Mouse (Mus musculus): ENCODE results near the gene Clic1.
"Not testable (repeated sequence)": the region's sequence is repeated elsewhere in the genome, so short reads cannot be mapped to it uniquely, and the experiment has no call there.

Gene Clic1

GRCm38 (mm10) chr17:35021163-35021808 lies 28.5 kb upstream of the Clic1 start:
- peak; percentile 99 for DNase-seq

DNA sequence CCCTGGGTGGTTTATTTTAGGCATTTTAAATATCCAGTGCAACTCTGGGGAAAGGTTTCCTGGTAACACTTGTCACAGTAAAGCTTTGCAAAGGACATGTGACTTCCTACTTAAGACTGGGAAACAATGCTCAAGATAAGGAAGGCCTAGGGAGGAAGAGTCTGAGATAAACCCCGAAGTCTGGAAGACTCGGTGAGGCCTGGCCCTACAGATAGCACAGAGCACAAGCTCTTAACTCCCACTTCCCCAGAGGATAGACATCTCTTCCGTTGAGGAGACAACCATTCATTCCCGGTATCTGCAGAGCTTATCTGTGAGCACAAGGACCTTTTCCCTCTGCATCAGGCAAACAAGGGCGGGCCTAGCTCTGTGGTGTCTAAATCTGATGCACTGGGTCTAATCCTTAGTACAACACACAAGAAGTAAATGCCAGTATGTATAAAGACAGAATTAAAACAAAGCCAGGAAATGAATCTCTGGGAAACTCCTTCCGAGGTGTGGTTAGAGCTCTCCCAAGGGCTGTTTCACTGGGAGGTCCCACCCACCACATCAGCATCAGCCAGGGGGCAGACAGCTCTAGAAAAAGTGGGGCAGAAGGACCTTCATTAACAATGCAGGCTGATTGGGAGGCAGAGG lies 27.8 kb upstream of the Clic1 start:
- peak; percentile 97 for DNase-seq

GRCm38 (mm10) chr17:35022541-35023060 lies 27.2 kb upstream of the Clic1 start:
- peak; percentile 91 for DNase-seq

GRCm38 (mm10) chr17:35023221-35023620 lies 26.5 kb upstream of the Clic1 start:
- DNase-seq, result peak; percentile 92

- peak; percentile 95 for DNase-seq
Measured at GRCm38 (mm10) chr17:35023756-35024155, 26.0 kb upstream of the Clic1 start.

DNA sequence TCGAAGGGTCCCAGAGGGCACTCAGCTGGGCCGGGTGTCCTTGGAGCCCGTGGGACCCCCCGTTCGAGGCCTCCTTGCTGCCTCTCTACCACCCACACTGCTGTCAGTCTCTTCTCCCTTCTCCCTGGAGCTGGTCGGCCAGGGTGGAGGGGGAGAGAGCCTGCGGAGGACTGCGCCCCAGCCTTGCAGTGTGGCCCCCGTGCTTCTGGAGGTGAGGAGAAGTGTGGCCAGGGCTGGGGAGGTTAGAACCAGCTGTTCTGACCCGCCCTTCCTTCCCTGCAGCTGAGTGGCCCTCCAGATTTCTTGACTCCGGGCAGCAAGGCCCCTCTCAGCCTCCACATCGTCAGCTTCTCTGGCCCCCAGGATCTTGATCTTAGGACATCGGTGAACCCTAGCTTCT lies 25.5 kb upstream of the Clic1 start:
- DNase-seq, result peak; percentile 89

GRCm38 (mm10) chr17:35024691-35025488 lies 24.9 kb upstream of the Clic1 start:
- peak; percentile 94 for DNase-seq

DNA sequence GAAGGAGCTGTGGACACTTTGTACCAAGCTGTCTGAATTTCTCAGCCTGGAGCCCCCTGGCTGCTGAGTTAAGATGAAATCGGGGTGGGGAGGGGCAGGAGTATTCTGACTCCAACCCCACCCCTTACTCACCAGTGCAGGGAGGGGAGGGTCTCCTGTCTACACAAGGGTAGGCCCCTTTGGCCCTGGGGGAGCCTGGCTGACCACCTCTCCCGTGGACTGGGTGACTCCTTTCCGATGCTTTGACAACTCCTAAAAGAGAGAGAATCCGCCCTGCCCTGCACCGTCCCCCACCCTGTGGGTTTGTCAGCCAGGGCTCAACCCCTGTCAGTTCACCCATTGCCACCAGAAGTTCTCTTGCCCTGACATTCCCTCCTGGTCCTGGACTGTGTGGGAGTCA lies 23.6 kb upstream of the Clic1 start:
- DNase-seq, result peak; percentile 88

DNA sequence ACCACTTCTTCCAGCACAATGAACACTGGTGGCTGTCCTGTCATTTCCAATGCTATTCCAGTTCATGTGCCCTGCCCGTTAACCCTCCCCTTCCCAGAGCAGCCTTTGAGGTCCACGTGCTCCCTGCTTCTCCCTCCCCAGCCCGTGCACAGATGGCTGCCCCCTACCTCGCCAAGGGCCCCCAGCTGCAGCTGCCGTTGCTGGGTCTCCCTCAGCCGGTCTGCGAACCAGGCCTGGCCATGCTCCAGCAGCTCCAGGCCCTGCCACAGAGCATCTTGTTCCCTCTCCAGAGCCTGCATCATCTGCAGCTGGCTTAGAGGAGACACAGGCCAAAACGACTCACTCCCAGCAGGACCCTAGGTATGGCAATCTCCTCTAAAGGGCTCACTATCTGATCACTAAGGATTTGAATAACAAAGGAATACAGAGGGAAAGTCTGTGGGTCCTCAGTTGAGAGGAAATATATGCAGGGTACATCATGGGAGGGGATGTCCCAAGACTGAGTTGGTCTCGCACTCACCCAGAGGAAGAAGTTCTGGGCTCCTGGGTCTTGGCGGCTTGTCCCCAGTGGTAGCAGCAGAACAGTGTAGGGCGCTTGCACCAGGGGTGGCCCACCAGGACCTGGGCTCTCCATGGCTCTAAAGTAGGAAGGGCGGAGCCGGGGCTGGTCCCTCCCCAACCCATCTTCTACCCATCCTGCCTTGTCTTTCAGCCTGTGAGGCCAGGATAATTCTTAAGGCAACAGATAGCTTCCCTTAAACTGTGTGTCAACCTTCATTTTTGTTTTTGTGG lies 22.3 kb upstream of the Clic1 start, which contains the start of gene Sapcd1:
Gene Sapcd1 (minus strand): TSS at position 740 of the 792 bp plus-strand sequence.
- DNase-seq, result peak; percentile 92

GRCm38 (mm10) chr17:35028315-35028714 lies 21.5 kb upstream of the Clic1 start:
- DNase-seq, result no peak

DNA sequence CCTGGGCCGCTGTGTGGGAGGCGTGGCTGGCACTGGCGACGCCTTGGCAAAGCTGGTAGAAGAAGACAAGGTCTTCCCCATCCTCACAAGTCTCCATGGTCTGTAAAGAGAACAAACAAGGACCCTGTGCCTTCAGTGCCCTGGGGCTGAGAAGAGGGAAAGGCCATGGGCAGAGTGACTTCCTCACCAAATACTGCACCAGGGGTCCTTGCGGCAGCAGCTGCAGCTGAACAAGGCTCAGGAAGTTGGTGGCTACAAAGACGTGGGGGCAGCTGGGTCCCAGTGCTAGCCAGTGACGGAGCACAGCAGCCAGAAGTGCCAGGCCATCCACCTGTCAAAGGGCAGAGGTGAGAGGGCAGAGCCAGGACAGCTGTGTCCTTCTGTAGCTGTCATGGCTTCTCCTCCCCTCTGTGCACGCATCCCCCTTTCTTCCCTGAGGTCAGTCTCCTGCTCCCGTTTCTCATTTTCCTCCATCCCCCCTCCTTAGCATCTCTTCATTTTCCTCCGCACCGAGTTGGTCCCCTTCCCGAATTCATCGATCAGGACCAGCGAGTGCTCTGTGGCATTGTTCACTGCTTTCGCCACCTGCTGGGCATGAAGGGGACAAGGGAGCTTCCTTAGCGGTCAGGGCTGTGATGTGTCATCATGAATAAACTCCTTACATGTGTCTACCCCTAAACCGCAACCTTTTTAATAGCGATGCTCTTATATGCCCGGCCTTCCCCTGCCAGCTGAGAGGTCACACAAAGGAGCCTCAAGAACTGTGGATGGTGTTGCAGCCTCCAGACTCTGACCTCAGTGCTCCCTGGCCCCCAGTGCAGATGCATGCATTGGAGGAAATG lies 19.9 kb upstream of the Clic1 start:
- peak; percentile 89 for DNase-seq

DNA sequence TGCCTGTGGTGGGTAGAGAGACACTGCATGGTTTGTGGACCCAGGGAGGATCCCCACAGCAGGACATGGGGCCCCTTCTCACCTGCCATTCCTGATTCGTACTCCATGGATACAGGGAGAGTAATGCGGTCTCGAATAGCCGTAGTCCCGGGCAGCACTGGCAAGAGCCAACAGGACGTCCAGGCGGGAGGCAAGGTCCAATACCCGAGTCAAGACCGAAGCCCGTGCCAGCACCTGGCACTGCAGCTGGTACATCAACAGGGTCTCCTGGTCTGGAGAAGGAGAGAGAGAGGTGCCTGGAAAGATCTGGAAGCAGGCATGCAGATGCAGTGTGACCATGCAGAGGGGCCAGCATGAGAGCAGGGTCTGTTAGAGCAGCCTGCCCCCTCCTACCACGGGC lies 18.5 kb upstream of the Clic1 start:
- peak; percentile 87 for DNase-seq

DNA sequence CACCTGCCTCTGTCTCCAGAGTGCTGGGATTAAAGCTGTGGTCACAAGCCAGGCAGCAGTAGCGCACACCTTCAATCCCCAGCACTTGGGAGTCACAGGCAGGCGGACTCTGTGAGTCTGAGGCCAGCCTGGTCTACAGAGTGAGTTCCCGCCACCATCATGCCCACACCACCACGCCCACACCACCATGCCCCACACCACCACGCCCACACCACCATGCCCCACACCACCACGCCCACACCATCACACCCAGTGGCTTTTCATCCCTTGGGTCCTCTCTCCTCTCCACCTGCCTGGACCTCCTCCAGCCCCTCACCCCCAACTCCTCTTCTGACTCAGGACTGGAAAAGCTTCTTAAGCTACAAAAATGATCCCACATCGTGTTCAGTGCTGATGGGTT lies 17.9 kb upstream of the Clic1 start:
- peak; percentile 88 for DNase-seq

GRCm38 (mm10) chr17:35032323-35032870 lies 17.4 kb upstream of the Clic1 start:
- DNase-seq, result peak; percentile 79

DNA sequence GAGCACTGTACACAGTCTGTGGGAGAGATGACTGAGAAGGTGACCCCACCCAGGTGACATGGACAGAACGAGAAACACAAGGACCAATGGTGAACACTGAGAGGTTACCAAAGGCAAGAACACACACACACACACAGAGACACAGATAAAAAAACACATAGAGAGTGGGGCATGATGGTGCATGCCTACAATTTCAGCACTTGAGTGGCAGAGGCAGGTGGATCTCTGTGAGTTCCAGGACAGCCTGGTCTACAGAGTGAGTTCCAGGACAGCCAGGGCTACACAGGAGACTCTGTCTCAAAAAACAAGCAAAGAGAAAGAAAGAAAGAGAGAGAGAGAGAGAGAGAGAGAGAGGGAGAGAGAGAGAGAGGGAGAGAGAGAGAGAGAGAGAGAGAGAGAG lies 16.1 kb upstream of the Clic1 start:
- DNase-seq, result not testable (repeated sequence)

DNA sequence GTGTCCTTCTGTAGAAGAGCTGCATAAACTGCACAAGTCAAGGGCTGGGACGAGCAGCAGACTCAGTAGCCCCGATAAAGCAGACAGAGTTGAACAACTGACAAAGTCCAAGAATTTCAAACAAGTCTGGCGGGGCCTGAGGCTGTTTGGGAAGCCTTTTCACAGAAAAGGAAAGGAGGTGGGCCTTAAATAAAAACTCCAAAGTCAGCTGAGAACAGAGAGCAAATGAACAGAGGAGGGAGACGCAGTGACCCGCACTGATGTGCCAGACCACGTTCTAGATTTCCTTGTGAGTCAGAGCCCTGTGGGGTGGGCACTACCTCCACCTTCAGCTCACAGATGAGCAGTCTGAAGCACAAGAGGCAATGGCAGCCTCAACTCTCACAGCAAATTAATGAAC lies 14.9 kb upstream of the Clic1 start:
- DNase-seq, result peak; percentile 79

- DNase-seq, result peak; percentile 83
Measured at GRCm38 (mm10) chr17:35039121-35039873, 10.5 kb upstream of the Clic1 start.

DNA sequence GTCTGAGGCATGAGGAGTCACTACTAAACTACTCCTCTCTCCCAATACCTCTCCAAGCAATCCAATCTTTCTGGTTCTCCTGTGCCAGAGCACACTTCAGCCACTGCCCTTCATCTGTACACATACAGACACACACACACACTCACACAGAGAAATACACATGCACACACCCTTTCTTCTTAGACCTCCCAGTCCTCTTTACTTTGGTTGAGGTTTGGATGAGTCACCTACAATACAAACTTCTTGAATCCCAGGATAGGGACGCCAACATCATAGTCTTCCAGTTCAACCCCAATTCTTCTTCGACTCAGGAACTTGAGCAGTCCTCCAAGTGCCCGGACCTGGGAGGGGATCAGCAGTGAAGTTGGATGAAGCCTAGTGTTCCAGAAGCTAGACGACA lies 6.0 kb upstream of the Clic1 start:
- no peak for DNase-seq

- peak; percentile 92 for DNase-seq
Measured at GRCm38 (mm10) chr17:35044904-35045806, 4.6 kb upstream of the Clic1 start.
